Mouse (Mus musculus): ENCODE measurements at regions not wholly inside any gene's neighbourhood (a gene's known extent, or its start where the extent isn't known, plus 50 kb on each side); places are given as distances from the start of the nearest gene placed in this dataset.
"Not testable (repeated sequence)": the region's sequence is repeated elsewhere in the genome, so short reads cannot be mapped to it uniquely, and the experiment has no call there.

DNA sequence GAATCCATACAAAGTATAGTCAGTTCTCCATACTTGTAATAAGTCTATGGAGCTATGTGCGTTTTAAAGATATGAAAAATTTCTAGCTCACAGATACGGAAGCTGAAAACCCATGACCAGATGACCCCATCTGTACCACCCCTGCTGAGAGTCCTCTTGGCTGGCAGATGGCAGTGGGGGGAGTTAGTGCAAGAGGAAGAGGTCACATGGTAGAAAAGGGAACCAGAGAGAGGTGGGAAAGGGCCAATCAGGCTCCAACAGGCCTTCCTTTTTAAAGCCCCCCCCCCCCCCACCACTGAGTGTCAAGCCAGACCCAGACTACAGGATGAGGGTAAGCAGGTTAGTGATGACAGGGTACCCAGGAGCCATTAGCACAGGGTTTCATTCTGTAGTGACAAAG, 86.4 kb upstream of the Klf13 start:
- no peak overlapping the region for H3K9ac ChIP-seq (ENCODE audit: low read depth, low read length)
- 79% methylated on average over 2 of the region's 2 CpGs for WGBS
- ATAC-seq, result no peak
- no peak overlapping the region for H3K27ac ChIP-seq (ENCODE audit: low read length)
- H3K4me3 ChIP-seq (ENCODE audit: low read depth, low read length), result no peak overlapping the region
- H3K27me3 ChIP-seq (ENCODE audit: control insufficient read depth, insufficient read depth, low read depth, low read length), result no peaks in the 10 kb centered on the region
- H3K4me2 ChIP-seq (ENCODE audit: low read length), result no peak overlapping the region
- H3K4me1 ChIP-seq (ENCODE audit: control insufficient read depth, insufficient read depth, low read length), result peaks cover 2% of the 10 kb centered on the region; the same call in 1 of the 2 replicates
- no peaks in the 10 kb centered on the region for H3K9me3 ChIP-seq (replicated peaks; ENCODE audit: control insufficient read depth, low read length, poor library complexity, severe bottlenecking)
- no peaks in the 10 kb centered on the region for H3K36me3 ChIP-seq (ENCODE audit: control insufficient read depth, insufficient read depth, low read length)

DNA sequence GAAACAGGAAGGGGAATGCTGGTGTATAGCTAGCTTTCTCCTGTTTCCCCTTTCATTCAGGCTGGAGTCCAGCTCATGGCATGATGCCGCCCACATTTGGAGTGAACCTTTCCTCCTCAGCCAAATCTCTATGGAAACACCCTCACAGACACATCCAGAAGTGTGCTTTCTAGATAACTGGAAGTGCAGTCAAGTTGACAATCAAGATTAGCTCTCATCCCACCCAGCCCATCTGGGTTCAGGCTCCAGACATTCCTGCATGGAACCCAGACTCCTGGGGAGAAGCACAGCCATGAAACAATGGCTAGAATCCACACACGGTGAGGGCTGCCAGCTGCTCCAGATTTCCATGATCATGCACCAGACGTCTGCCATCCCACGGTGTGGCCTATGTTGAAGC, 85.5 kb upstream of the Klf13 start:
- Histone ChIP-seq H3K4me2 (ENCODE audit: low read length) (no peak overlapping the region), H3K27ac (ENCODE audit: low read length) (no peak overlapping the region), H3K36me3 (ENCODE audit: control insufficient read depth, insufficient read depth, low read length) (no peaks in the 10 kb centered on the region), H3K4me3 (ENCODE audit: low read depth, low read length) (no peak overlapping the region), H3K4me1 (ENCODE audit: control insufficient read depth, insufficient read depth, low read length) (peaks cover 2% of the 10 kb centered on the region; the same call in 1 of the 2 replicates), H3K9ac (ENCODE audit: low read depth, low read length) (no peak overlapping the region), H3K9me3 (replicated peaks; ENCODE audit: control insufficient read depth, low read length, poor library complexity, severe bottlenecking) (no peaks in the 10 kb centered on the region), H3K27me3 (ENCODE audit: control insufficient read depth, insufficient read depth, low read depth, low read length) (no peaks in the 10 kb centered on the region)
- no peak for ATAC-seq
- 66% methylated on average over 4 of the region's 4 CpGs for WGBS

DNA sequence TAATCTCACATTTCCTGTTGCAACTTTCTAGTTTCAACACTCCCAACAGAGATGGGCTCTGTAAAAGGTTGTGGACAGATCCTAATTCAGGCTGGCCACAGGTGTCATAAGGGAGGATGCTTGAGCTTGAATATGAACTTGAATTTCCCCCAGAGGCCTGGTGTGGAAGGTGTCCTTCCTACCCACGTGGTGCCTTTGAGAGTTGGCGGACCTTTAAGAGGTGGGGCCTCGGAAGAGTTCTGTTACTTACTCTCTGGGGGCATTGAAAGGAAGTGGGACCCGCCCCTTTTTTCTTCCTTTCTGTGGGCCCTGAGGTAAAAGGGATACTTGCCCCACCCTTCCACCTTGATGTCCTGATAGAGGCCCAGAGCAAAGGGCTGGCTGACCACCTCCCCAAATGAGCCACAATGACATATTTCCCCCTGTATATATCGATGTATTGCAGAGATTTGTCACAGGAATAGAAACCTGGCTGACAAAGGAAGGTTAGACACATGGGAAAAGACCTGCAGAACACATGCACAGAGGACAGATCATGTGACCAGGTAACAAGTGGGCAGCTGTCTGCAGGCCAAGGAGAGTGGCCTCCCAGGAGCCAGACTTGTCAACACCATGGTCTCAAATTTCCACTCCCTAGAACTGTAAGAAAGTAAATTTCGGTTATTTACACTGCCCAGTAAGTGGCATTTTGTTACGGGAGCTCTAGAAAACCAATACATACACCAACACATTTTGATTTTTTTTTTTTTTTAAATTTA, 84.2 kb upstream of the Klf13 start:
- no peak for ATAC-seq
- Histone ChIP-seq H3K36me3 (ENCODE audit: control insufficient read depth, insufficient read depth, low read length) (no peaks in the 10 kb centered on the region), H3K4me2 (ENCODE audit: low read length) (no peak overlapping the region), H3K4me3 (ENCODE audit: low read depth, low read length) (no peak overlapping the region), H3K27me3 (ENCODE audit: control insufficient read depth, insufficient read depth, low read depth, low read length) (no peaks in the 10 kb centered on the region), H3K9ac (ENCODE audit: low read depth, low read length) (no peak overlapping the region), H3K9me3 (replicated peaks; ENCODE audit: control insufficient read depth, low read length, poor library complexity, severe bottlenecking) (no peaks in the 10 kb centered on the region), H3K27ac (ENCODE audit: low read length) (no peak overlapping the region), H3K4me1 (ENCODE audit: control insufficient read depth, insufficient read depth, low read length) (peaks cover 2% of the 10 kb centered on the region; the same call in 1 of the 2 replicates)
- 77% methylated on average over 7 of the region's 7 CpGs for WGBS

DNA sequence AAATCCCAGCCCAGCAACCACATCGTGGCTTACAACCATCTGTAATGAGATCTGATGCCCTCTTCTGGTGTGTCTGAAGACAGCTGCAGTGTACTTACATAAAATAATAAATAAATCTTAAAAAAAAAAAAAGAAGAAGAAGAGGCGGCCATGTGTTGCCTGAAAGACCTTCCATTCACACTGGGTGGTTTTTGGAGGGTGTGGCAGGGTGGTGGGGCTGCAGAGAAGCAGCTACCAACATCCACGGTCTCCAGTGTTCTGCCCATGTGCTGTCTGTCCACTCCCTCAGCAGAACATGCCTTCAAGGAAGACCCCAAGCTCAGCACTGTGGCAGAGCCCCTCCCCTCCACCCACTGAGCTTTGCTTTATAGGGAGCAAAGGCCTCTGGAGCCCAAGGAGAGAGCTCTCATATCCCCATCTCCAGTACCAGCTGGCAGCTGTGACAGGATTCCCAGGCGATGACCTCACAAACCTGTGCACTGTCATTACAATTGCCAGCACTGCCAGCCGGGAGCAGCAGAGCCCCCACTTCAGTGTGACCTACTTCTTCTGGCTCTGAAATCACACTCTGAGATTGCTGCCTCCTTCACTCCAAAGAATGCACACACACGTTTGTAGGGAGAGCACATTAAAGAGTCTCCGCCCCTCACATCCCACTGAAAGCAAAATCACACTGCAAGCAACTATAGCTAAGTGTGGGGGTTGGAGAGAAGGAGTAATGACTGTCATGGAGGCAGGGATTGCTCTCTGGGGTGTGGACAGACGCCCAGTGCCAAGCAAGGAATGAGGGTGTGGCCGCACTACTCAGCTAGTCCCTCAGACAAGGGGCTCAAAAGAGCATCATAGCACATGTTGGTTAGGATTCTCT, 82.8 kb upstream of the Klf13 start:
- no peaks in the 10 kb centered on the region for H3K27me3 ChIP-seq (ENCODE audit: control insufficient read depth, insufficient read depth, low read depth, low read length)
- no peaks in the 10 kb centered on the region for H3K36me3 ChIP-seq (ENCODE audit: control insufficient read depth, insufficient read depth, low read length)
- H3K9me3 ChIP-seq (replicated peaks; ENCODE audit: control insufficient read depth, low read length, poor library complexity, severe bottlenecking), result no peaks in the 10 kb centered on the region
- no peak overlapping the region for H3K4me2 ChIP-seq (ENCODE audit: low read length)
- WGBS, result 65% methylated on average over 9 of the region's 9 CpGs
- no peak overlapping the region for H3K4me3 ChIP-seq (ENCODE audit: low read depth, low read length)
- no peak overlapping the region; the same call in none of the 2 replicates for H3K27ac ChIP-seq (ENCODE audit: low read length)
- peaks cover 2% of the 10 kb centered on the region; the same call in 1 of the 2 replicates for H3K4me1 ChIP-seq (ENCODE audit: control insufficient read depth, insufficient read depth, low read length)
- no peak overlapping the region for H3K9ac ChIP-seq (ENCODE audit: low read depth, low read length)
- ATAC-seq, result peak; percentile 73

DNA sequence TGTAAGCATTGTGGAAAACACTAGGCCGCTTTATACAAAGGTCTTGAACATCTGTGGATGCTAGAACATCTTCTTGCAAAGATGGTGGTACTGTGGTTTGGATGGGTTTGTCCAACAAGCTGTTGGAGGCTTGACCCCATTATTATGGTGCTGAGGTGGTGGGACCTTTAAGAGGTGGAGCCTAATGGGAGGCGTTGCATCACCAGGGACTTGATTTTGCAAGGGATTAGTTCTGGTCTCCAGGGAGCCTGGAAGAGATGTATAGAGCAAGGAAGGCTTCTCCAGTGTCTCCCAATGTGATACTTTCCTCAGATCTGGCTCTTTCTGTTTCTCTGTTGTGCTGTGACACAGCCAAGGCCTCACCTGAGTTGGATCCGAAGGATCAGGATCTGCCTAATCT, 79.4 kb upstream of the Klf13 start:
- Histone ChIP-seq H3K27me3 (ENCODE audit: control insufficient read depth, insufficient read depth, low read depth, low read length) (no peaks in the 10 kb centered on the region), H3K9me3 (replicated peaks; ENCODE audit: control insufficient read depth, low read length, poor library complexity, severe bottlenecking) (no peaks in the 10 kb centered on the region), H3K4me2 (ENCODE audit: low read length) (no peak overlapping the region), H3K4me1 (ENCODE audit: control insufficient read depth, insufficient read depth, low read length) (peaks cover 2% of the 10 kb centered on the region; the same call in 1 of the 2 replicates), H3K4me3 (ENCODE audit: low read depth, low read length) (no peak overlapping the region), H3K36me3 (ENCODE audit: control insufficient read depth, insufficient read depth, low read length) (no peaks in the 10 kb centered on the region), H3K27ac (ENCODE audit: low read length) (no peak overlapping the region), H3K9ac (ENCODE audit: low read depth, low read length) (no peak overlapping the region)
- no peak for ATAC-seq
- WGBS, result 59% methylated on average over 3 of the region's 3 CpGs

DNA sequence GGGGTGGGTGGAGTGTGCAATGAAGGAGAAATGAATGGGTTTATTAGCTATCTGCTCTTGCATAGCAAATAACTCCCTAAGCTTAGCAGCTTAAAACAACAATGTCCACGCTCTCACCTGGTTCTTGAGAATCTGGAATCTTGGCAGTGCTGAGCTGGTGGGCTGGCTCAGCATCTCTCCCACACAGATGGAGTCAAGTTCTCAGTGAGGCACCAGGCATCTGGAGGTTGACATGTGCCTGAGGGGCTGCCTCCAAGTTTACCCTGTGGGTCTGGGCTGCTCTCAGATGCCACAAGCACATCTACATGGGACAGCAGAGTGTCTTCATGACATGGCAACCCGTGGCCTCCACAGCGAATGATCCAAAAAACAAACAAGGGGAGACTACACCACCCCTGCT, 78.2 kb upstream of the Klf13 start:
- H3K27ac ChIP-seq (ENCODE audit: low read length), result no peak overlapping the region
- no peak overlapping the region for H3K9ac ChIP-seq (ENCODE audit: low read depth, low read length)
- ATAC-seq, result no peak
- no peak overlapping the region for H3K4me3 ChIP-seq (ENCODE audit: low read depth, low read length)
- no peaks in the 10 kb centered on the region for H3K27me3 ChIP-seq (ENCODE audit: control insufficient read depth, insufficient read depth, low read depth, low read length)
- H3K4me2 ChIP-seq (ENCODE audit: low read length), result no peak overlapping the region
- 86% methylated on average over 3 of the region's 3 CpGs for WGBS
- peaks cover 2% of the 10 kb centered on the region; the same call in 1 of the 2 replicates for H3K4me1 ChIP-seq (ENCODE audit: control insufficient read depth, insufficient read depth, low read length)
- no peaks in the 10 kb centered on the region for H3K36me3 ChIP-seq (ENCODE audit: control insufficient read depth, insufficient read depth, low read length)
- H3K9me3 ChIP-seq (replicated peaks; ENCODE audit: control insufficient read depth, low read length, poor library complexity, severe bottlenecking), result no peaks in the 10 kb centered on the region

DNA sequence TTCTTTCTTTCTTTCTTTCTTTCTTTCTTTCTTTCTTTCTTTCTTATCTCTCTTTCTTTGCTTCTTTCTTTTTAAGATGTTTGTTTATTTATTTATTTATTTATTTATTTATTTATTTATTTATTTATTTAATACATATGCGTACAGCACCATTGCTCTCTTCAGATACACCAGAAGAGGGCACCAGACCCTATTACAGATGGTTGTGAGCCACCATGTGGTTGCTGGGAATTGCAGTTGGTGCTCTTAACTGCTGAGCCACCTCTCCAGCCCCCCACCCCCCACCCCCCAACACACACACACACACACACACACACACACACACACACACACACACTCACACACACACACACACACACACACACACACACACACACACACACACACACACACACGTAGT, 76.4 kb upstream of the Klf13 start:
- H3K9ac ChIP-seq (ENCODE audit: low read depth, low read length); H3K4me2 ChIP-seq (ENCODE audit: low read length); H3K4me1 ChIP-seq (ENCODE audit: control insufficient read depth, insufficient read depth, low read length); H3K4me3 ChIP-seq (ENCODE audit: low read depth, low read length); H3K27ac ChIP-seq (ENCODE audit: low read length); H3K27me3 ChIP-seq (ENCODE audit: control insufficient read depth, insufficient read depth, low read depth, low read length); H3K9me3 ChIP-seq (replicated peaks; ENCODE audit: control insufficient read depth, low read length, poor library complexity, severe bottlenecking); ATAC-seq; H3K36me3 ChIP-seq (ENCODE audit: control insufficient read depth, insufficient read depth, low read length): not testable (repeated sequence)
- WGBS, result 83% methylated on average over 2 of the region's 2 CpGs

DNA sequence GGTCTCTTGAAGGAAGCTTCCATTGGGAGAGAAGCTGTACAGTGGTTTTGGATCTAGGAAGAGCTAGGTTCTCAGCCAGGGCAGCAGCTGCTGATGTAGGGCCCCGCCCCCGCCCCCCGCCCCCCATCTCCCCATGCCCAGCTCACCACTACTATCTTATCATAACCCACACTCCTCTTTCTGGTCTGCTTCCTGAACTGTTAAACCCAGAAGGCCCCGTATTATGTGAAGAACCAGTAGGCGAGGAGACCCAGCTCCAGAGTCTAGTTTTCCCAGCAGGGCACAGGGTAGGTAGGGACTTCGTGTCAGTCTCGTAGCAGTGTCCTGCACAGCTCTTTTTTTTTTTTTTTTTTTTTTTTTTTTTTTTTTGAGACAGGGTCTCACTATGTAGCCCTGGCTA, 75.5 kb upstream of the Klf13 start:
- Histone ChIP-seq H3K9me3 (replicated peaks; ENCODE audit: control insufficient read depth, low read length, poor library complexity, severe bottlenecking) (no peaks in the 10 kb centered on the region), H3K4me1 (ENCODE audit: control insufficient read depth, insufficient read depth, low read length) (no peaks in the 10 kb centered on the region), H3K4me2 (ENCODE audit: low read length) (no peak overlapping the region), H3K4me3 (ENCODE audit: low read depth, low read length) (no peak overlapping the region), H3K9ac (ENCODE audit: low read depth, low read length) (no peak overlapping the region), H3K27ac (ENCODE audit: low read length) (no peak overlapping the region), H3K27me3 (ENCODE audit: control insufficient read depth, insufficient read depth, low read depth, low read length) (no peaks in the 10 kb centered on the region), H3K36me3 (ENCODE audit: control insufficient read depth, insufficient read depth, low read length) (no peaks in the 10 kb centered on the region)
- 83% methylated on average over 7 of the region's 7 CpGs for WGBS
- ATAC-seq, result no peak

DNA sequence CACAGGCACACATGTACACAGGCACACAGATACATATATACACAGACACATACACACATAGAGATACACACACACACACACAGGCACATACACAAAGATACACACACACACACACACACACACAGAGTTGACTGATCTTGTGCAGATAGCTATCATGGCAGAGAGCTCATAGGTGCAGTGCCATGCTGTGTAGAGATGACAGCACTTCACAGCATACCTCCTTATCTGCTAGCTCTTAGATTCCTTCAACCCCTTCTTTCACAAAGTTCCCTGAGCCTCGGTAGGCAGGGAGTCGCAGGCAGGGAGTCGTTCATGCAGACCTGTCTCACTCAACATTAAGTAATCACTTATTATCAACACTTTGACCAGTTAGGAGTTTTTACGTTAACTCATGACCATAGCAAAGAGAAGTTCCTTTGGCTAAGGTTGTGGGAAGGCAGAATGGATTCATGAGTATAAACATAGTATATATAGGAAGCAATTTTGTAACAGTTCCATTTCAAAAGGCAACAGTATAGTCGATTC, 74.4 kb upstream of the Klf13 start:
- no peak for ATAC-seq
- 84% methylated on average over 5 of the region's 5 CpGs for WGBS

More for the DNA sequence above, 74.4 kb upstream of the Klf13 start:
- Histone ChIP-seq H3K27me3 (ENCODE audit: control insufficient read depth, insufficient read depth, low read depth, low read length) (no peaks in the 10 kb centered on the region), H3K9ac (ENCODE audit: low read depth, low read length) (no peak overlapping the region), H3K4me2 (ENCODE audit: low read length) (no peak overlapping the region), H3K36me3 (ENCODE audit: control insufficient read depth, insufficient read depth, low read length) (no peaks in the 10 kb centered on the region), H3K4me1 (ENCODE audit: control insufficient read depth, insufficient read depth, low read length) (no peaks in the 10 kb centered on the region), H3K4me3 (ENCODE audit: low read depth, low read length) (no peak overlapping the region), H3K27ac (ENCODE audit: low read length) (no peak overlapping the region), H3K9me3 (replicated peaks; ENCODE audit: control insufficient read depth, low read length, poor library complexity, severe bottlenecking) (no peaks in the 10 kb centered on the region)
